In genomic region chr17:12916588-12917380, GRCm38 (mm10) we compare ENCODE assay signal across 8 mouse cellular contexts. TPM values are rescaled to one million over a fixed set of nuclear protein-coding genes. Genes with fewer than 3 reads are reported as not detected.
DNase-seq lines count a peak whose midpoint lies in the region; ATAC-seq and TF ChIP-seq lines count a peak whose summit lies in the region.

No protein-coding gene starts in this region.

- no peaks in the 10 kb centered on the region for H3K27me3 ChIP-seq in kidney, embryonic 16.5 days (ENCODE audit: insufficient read depth, low read length)
- no peaks in the 10 kb centered on the region for H3K27me3 ChIP-seq in G1E (ENCODE audit: insufficient read depth, low read length)
- H3K27me3 ChIP-seq in hindbrain, embryonic 13.5 days: no peaks in the 10 kb centered on the region
- no peaks in the 10 kb centered on the region for H3K27me3 ChIP-seq in liver, embryonic 16.5 days (ENCODE audit: control insufficient read depth, insufficient read depth, low read depth, low read length)
- H3K27me3 ChIP-seq in neural tube, embryonic 15.5 days (replicated peaks): no peaks in the 10 kb centered on the region

- no peak for DNase-seq in kidney, adult 18-20 months
- peak; percentile 29 for DNase-seq in G1E (ENCODE audit: low spot score)
- no peak for DNase-seq in ovary, adult 18-20 months (ENCODE audit: low spot score)

- peak overlapping the region; percentile 82 for H3K4me2 ChIP-seq in kidney, embryonic 16.5 days (replicated peaks; ENCODE audit: low read depth, low read length)
- H3K4me2 ChIP-seq in hindbrain, embryonic 13.5 days: peak overlapping the region; percentile 81
- peak overlapping the region; percentile 84 for H3K4me2 ChIP-seq in liver, embryonic 16.5 days (ENCODE audit: low read depth, low read length)
- peak overlapping the region; percentile 87 for H3K4me2 ChIP-seq in neural tube, embryonic 15.5 days

- 0% methylated on average over 40 of the region's 40 CpGs for WGBS in kidney, embryonic 16.5 days
- WGBS in hindbrain, embryonic 13.5 days: under 1% methylated on average over 40 of the region's 40 CpGs
- WGBS in liver, embryonic 16.5 days (ENCODE audit: insufficient replicate concordance): under 1% methylated on average over 40 of the region's 40 CpGs
- WGBS in neural tube, embryonic 15.5 days: 1% methylated on average over 40 of the region's 40 CpGs

- no peak for TF ChIP-seq POLR2A in cortical plate, adult 2 months (IDR thresholded peaks at IDR 0.05; ENCODE audit: extremely low read depth, insufficient read depth, low read length)

- H3K9ac ChIP-seq in kidney, embryonic 16.5 days (replicated peaks; ENCODE audit: low read length): peak overlapping the region; percentile 99
- peak overlapping the region; percentile 97 for H3K9ac ChIP-seq in hindbrain, embryonic 13.5 days
- peak overlapping the region; percentile 99 for H3K9ac ChIP-seq in liver, embryonic 16.5 days (ENCODE audit: low read depth, low read length)
- peak overlapping the region; percentile 82 for H3K9ac ChIP-seq in neural tube, embryonic 15.5 days (replicated peaks)

- ATAC-seq in kidney, embryonic 16.5 days (ENCODE audit: low FRiP score, low TSS enrichment): peak; percentile 65; the same call in 1 of the 2 replicates
- no peak for ATAC-seq in G1E (ENCODE audit: extremely low read depth, insufficient number of reproducible peaks, low FRiP score, poor library complexity, severe bottlenecking)
- ATAC-seq in hindbrain, embryonic 13.5 days (ENCODE audit: low FRiP score): peak; percentile 76
- ATAC-seq in liver, embryonic 16.5 days (ENCODE audit: low read depth): peak; percentile 61
- ATAC-seq in neural tube, embryonic 15.5 days (ENCODE audit: low FRiP score): peak; percentile 58

- no peak for TF ChIP-seq CTCF in G1E (IDR thresholded peaks at IDR 0.05; ENCODE audit: low read depth, low read length)
- no peak for TF ChIP-seq CTCF in cortical plate, adult 2 months (IDR thresholded peaks at IDR 0.05; ENCODE audit: extremely low read depth, insufficient read depth, low read length)

- H3K9me3 ChIP-seq in kidney, embryonic 16.5 days (ENCODE audit: low read length): no peaks in the 10 kb centered on the region
- H3K9me3 ChIP-seq in G1E (replicated peaks): no peaks in the 10 kb centered on the region
- H3K9me3 ChIP-seq in hindbrain, embryonic 13.5 days: no peaks in the 10 kb centered on the region
- no peaks in the 10 kb centered on the region for H3K9me3 ChIP-seq in liver, embryonic 16.5 days (replicated peaks; ENCODE audit: control insufficient read depth, low read length)
- H3K9me3 ChIP-seq in neural tube, embryonic 15.5 days (replicated peaks): no peaks in the 10 kb centered on the region

- peak overlapping the region; percentile 95 for H3K27ac ChIP-seq in kidney, embryonic 16.5 days (ENCODE audit: low read length)
- peak overlapping the region; percentile 75 for H3K27ac ChIP-seq in cortical plate, adult 2 months (ENCODE audit: insufficient read depth, low read length)
- H3K27ac ChIP-seq in hindbrain, embryonic 13.5 days: peak overlapping the region; percentile 91
- H3K27ac ChIP-seq in liver, embryonic 16.5 days (ENCODE audit: low read length): peak overlapping the region; percentile 95
- H3K27ac ChIP-seq in neural tube, embryonic 15.5 days (replicated peaks): peak overlapping the region; percentile 84

- peak overlapping the region; percentile 93 for H3K4me3 ChIP-seq in kidney, embryonic 16.5 days (ENCODE audit: low read length)
- H3K4me3 ChIP-seq in G1E (ENCODE audit: low read depth, low read length): peak overlapping the region; percentile 92
- peak overlapping the region; percentile 75 for H3K4me3 ChIP-seq in cortical plate, adult 2 months (ENCODE audit: insufficient read depth, low read length)
- H3K4me3 ChIP-seq in hindbrain, embryonic 13.5 days: peak overlapping the region; percentile 93
- H3K4me3 ChIP-seq in liver, embryonic 16.5 days (ENCODE audit: low read depth, low read length): peak overlapping the region; percentile 98
- peak overlapping the region; percentile 88 for H3K4me3 ChIP-seq in neural tube, embryonic 15.5 days (replicated peaks)

- H3K4me1 ChIP-seq in kidney, embryonic 16.5 days (ENCODE audit: insufficient read depth, low read length): peaks cover 13% of the 10 kb centered on the region
- peaks cover 45% of the 10 kb centered on the region for H3K4me1 ChIP-seq in G1E (ENCODE audit: insufficient read depth, low read depth, low read length)
- H3K4me1 ChIP-seq in cortical plate, adult 2 months (ENCODE audit: control insufficient read depth, insufficient read depth, low read length): no peaks in the 10 kb centered on the region
- H3K4me1 ChIP-seq in hindbrain, embryonic 13.5 days (replicated peaks): peaks cover 17% of the 10 kb centered on the region
- H3K4me1 ChIP-seq in liver, embryonic 16.5 days (ENCODE audit: control insufficient read depth, low read depth, low read length): peaks cover 12% of the 10 kb centered on the region
- H3K4me1 ChIP-seq in neural tube, embryonic 15.5 days: peaks cover 19% of the 10 kb centered on the region

- H3K36me3 ChIP-seq in kidney, embryonic 16.5 days (ENCODE audit: insufficient read depth, low read length): peaks cover 43% of the 10 kb centered on the region
- H3K36me3 ChIP-seq in G1E (replicated peaks): peaks cover 56% of the 10 kb centered on the region
- H3K36me3 ChIP-seq in hindbrain, embryonic 13.5 days: peaks cover 51% of the 10 kb centered on the region
- H3K36me3 ChIP-seq in liver, embryonic 16.5 days (ENCODE audit: control insufficient read depth, insufficient read depth): peaks cover 47% of the 10 kb centered on the region
- H3K36me3 ChIP-seq in neural tube, embryonic 15.5 days: peaks cover 48% of the 10 kb centered on the region

RNA-seq across cellular contexts. Expression of gene Mrpl18, which starts 0.6 kb away (rescaled TPM):
- polyA plus RNA-seq in kidney, embryonic 16.5 days (2015; fragmentation: Nextera tagmentation; extraction: Ambion mirVana): 155 and 158 TPM in 2 replicates
- total RNA-seq in G1E (2014; fragmentation: Nextera tagmentation) (114 and 118 TPM in 2 replicates), G1E (2017) (227 and 231 TPM in 2 replicates)
- polyA plus RNA-seq in G1E (2012): 52.4 and 103 TPM in 2 replicates
- polyA plus RNA-seq in cortical plate, adult 2 months (2012; rRNA removed): 56.3 and 58.0 TPM in 2 replicates
- 140 and 142 TPM in 2 replicates for polyA plus RNA-seq in hindbrain, embryonic 13.5 days (2015; fragmentation: Nextera tagmentation; extraction: Ambion mirVana)
- 81.8 and 92.8 TPM in 2 replicates for polyA plus RNA-seq in liver, embryonic 16.5 days (2015; fragmentation: Nextera tagmentation; extraction: Ambion mirVana)
- polyA plus RNA-seq in neural tube, embryonic 15.5 days (2015; fragmentation: Nextera tagmentation; extraction: Ambion mirVana): 136 and 146 TPM in 2 replicates

RNA-seq across cellular contexts. Expression of gene Tcp1, which starts 1.3 kb away (rescaled TPM):
- polyA plus RNA-seq in kidney, embryonic 16.5 days (2015; fragmentation: Nextera tagmentation; extraction: Ambion mirVana): 383 and 391 TPM in 2 replicates
- total RNA-seq in G1E (2014; fragmentation: Nextera tagmentation): 429 and 451 TPM in 2 replicates
- 889 and 1,033 TPM in 2 replicates for total RNA-seq in G1E (2017)
- 25.9 and 56.3 TPM in 2 replicates for polyA plus RNA-seq in G1E (2012)
- 135 and 140 TPM in 2 replicates for polyA plus RNA-seq in cortical plate, adult 2 months (2012; rRNA removed)
- 406 and 411 TPM in 2 replicates for polyA plus RNA-seq in hindbrain, embryonic 13.5 days (2015; fragmentation: Nextera tagmentation; extraction: Ambion mirVana)
- 172 and 197 TPM in 2 replicates for polyA plus RNA-seq in liver, embryonic 16.5 days (2015; fragmentation: Nextera tagmentation; extraction: Ambion mirVana)
- polyA plus RNA-seq in neural tube, embryonic 15.5 days (2015; fragmentation: Nextera tagmentation; extraction: Ambion mirVana): 348 and 362 TPM in 2 replicates

RNA-seq across cellular contexts. Expression of gene Pnldc1, which starts 6.8 kb away (rescaled TPM):
- 0.64 and 1.3 TPM in 2 replicates for polyA plus RNA-seq in kidney, embryonic 16.5 days (2015; fragmentation: Nextera tagmentation; extraction: Ambion mirVana)
- total RNA-seq in G1E (2014; fragmentation: Nextera tagmentation) (3.8 TPM in 1 of 2 replicates, not detected in the other), G1E (2017) (0.52 and 1.5 TPM in 2 replicates)
- 0.04 TPM in 1 of 2 replicates, not detected in the other for polyA plus RNA-seq in G1E (2012)
- 2.9 and 4.1 TPM in 2 replicates for polyA plus RNA-seq in cortical plate, adult 2 months (2012; rRNA removed)
- 2.0 and 2.2 TPM in 2 replicates for polyA plus RNA-seq in hindbrain, embryonic 13.5 days (2015; fragmentation: Nextera tagmentation; extraction: Ambion mirVana)
- polyA plus RNA-seq in liver, embryonic 16.5 days (2015; fragmentation: Nextera tagmentation; extraction: Ambion mirVana): 0.21 and 0.35 TPM in 2 replicates
- 1.0 and 1.5 TPM in 2 replicates for polyA plus RNA-seq in neural tube, embryonic 15.5 days (2015; fragmentation: Nextera tagmentation; extraction: Ambion mirVana)

RNA-seq across cellular contexts. Expression of gene Acat3, which starts 23.6 kb away (rescaled TPM):
- polyA plus RNA-seq in kidney, embryonic 16.5 days (2015; fragmentation: Nextera tagmentation; extraction: Ambion mirVana): 4.7 and 5.0 TPM in 2 replicates
- not detected in 2 replicates for total RNA-seq in G1E (2014; fragmentation: Nextera tagmentation)
- 0.66 and 1.8 TPM in 2 replicates for total RNA-seq in G1E (2017)
- polyA plus RNA-seq in G1E (2012): 0.10 and 0.15 TPM in 2 replicates
- polyA plus RNA-seq in cortical plate, adult 2 months (2012; rRNA removed): 6.6 and 8.0 TPM in 2 replicates
- 0.95 and 1.5 TPM in 2 replicates for polyA plus RNA-seq in hindbrain, embryonic 13.5 days (2015; fragmentation: Nextera tagmentation; extraction: Ambion mirVana)
- 15.1 and 16.5 TPM in 2 replicates for polyA plus RNA-seq in liver, embryonic 16.5 days (2015; fragmentation: Nextera tagmentation; extraction: Ambion mirVana)
- polyA plus RNA-seq in neural tube, embryonic 15.5 days (2015; fragmentation: Nextera tagmentation; extraction: Ambion mirVana): 1.1 and 1.2 TPM in 2 replicates

RNA-seq across cellular contexts. Expression of gene Mrgprh, which starts 41.0 kb away (rescaled TPM):
- polyA plus RNA-seq in kidney, embryonic 16.5 days (2015; fragmentation: Nextera tagmentation; extraction: Ambion mirVana): not detected in 2 replicates
- total RNA-seq in G1E (2014; fragmentation: Nextera tagmentation) (not detected in 2 replicates), G1E (2017) (0.06 and 0.11 TPM in 2 replicates)
- not detected in 2 replicates for polyA plus RNA-seq in G1E (2012)
- 0.13 and 0.21 TPM in 2 replicates for polyA plus RNA-seq in cortical plate, adult 2 months (2012; rRNA removed)
- polyA plus RNA-seq in hindbrain, embryonic 13.5 days (2015; fragmentation: Nextera tagmentation; extraction: Ambion mirVana): not detected in 2 replicates
- not detected in 2 replicates for polyA plus RNA-seq in liver, embryonic 16.5 days (2015; fragmentation: Nextera tagmentation; extraction: Ambion mirVana)
- not detected in 2 replicates for polyA plus RNA-seq in neural tube, embryonic 15.5 days (2015; fragmentation: Nextera tagmentation; extraction: Ambion mirVana)
